Mouse (Mus musculus): ENCODE data around the gene Emp1. TPM values are rescaled to one million over a fixed set of nuclear protein-coding genes. Genes with fewer than 3 reads are reported as not detected.

Emp1 gene
- polyA plus RNA-seq, 1 experiment, result 222 TPM

DNA sequence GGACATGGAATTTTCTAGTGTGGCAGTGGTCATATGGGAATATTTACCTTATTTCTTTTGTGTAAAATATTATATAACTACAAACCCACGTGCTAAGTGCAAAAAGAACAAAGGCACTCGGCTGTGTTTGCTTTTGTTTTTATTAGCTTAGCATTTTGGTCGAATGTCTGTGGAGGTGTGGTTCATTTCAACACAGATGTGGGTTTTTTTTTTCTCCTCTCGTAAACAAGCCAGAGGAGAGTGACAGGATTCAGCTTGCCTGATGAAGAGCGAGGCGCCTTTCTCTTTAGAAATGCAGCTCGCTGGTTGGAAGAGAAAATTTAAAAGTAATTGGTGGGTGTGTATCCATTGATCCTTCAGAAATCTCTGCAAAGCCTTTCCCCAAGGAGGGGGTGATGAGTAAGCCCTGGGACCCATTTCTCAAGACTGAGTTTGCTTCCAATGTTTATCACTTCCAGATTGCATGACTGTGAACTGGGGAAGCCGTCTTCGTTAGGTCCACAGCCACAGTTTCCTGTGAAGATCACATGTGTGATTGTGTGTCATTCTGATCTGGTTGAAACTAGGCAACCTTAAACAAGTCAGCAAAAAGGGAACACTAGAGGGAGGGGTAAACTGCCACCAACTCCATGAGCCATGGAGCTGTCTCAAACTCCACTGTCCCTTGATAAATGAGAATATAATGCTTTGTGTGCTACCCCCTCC is 1.8 kb downstream of the Emp1 start:
- Histone ChIP-seq H3K27me3 (ENCODE audit: control insufficient read depth, insufficient read depth, insufficient read length) (no peaks in the 10 kb centered on the region), H3K4me3 (ENCODE audit: insufficient read depth, poor library complexity, severe bottlenecking) (peak overlapping the region; percentile 59), H3K79me2 (ENCODE audit: control insufficient read depth, insufficient read depth) (peaks cover 65% of the 10 kb centered on the region), H3K36me3 (ENCODE audit: control insufficient read depth, insufficient read depth) (peaks cover 47% of the 10 kb centered on the region), H3ac (ENCODE audit: control insufficient read depth, insufficient read length, low read depth) (peak overlapping the region; percentile 65), H3K79me3 (ENCODE audit: low read depth) (peaks cover 63% of the 10 kb centered on the region)
- no peak for TF ChIP-seq CTCF (IDR thresholded peaks at IDR 0.05; ENCODE audit: control insufficient read depth, insufficient read depth, insufficient read length)
- no peak for TF ChIP-seq MYOG (IDR thresholded peaks at IDR 0.05; ENCODE audit: control insufficient read depth, extremely low read depth, insufficient read length)
- no peak for TF ChIP-seq USF1 (IDR thresholded peaks at IDR 0.05; ENCODE audit: low read depth)
- no peak for TF ChIP-seq FOSL1 (IDR thresholded peaks at IDR 0.05; ENCODE audit: insufficient read depth, low read length, poor library complexity, severe bottlenecking)
- no peak for TF ChIP-seq MAX (IDR thresholded peaks at IDR 0.05)
- TF ChIP-seq CEBPB (IDR thresholded peaks at IDR 0.05; ENCODE audit: low read depth), result no peak
- no peak for TF ChIP-seq MYOD1 (IDR thresholded peaks at IDR 0.05; ENCODE audit: control insufficient read depth, insufficient read length, low read depth)

DNA sequence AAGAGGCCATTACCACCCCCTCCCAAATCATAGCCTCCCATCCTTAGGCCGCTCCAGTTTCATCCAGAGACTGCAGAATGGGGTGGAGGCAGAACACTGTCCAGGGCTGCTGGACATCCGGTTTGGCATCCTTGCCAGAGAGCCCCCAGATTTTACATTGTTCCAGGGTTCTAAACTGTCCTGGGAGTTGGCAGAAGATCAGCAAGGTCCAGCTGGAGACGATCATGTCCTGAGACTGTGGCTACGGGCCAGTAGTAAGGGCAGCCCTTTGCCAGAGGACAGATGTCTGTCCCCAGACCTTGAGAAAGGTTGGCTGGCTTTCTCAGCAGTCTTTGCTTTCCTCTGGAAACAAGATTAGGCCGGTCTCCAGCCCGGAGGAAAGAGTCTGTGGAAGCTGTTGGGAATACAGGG is 2.6 kb downstream of the Emp1 start:
- Histone ChIP-seq H3K79me3 (ENCODE audit: low read depth) (peaks cover 70% of the 10 kb centered on the region), H3ac (ENCODE audit: control insufficient read depth, insufficient read length, low read depth) (peak overlapping the region; percentile 65), H3K36me3 (ENCODE audit: control insufficient read depth, insufficient read depth) (peaks cover 54% of the 10 kb centered on the region), H3K79me2 (ENCODE audit: control insufficient read depth, insufficient read depth) (peaks cover 72% of the 10 kb centered on the region), H3K4me3 (ENCODE audit: insufficient read depth, poor library complexity, severe bottlenecking) (peak overlapping the region; percentile 59), H3K27me3 (ENCODE audit: control insufficient read depth, insufficient read depth, insufficient read length) (no peaks in the 10 kb centered on the region)
- no peak for TF ChIP-seq MYOG (IDR thresholded peaks at IDR 0.05; ENCODE audit: control insufficient read depth, extremely low read depth, insufficient read length)
- no peak for TF ChIP-seq CTCF (IDR thresholded peaks at IDR 0.05; ENCODE audit: control insufficient read depth, insufficient read depth, insufficient read length)
- no peak for TF ChIP-seq MYOD1 (IDR thresholded peaks at IDR 0.05; ENCODE audit: control insufficient read depth, insufficient read length, low read depth)
- no peak for TF ChIP-seq CEBPB (IDR thresholded peaks at IDR 0.05; ENCODE audit: low read depth)
- no peak for TF ChIP-seq FOSL1 (IDR thresholded peaks at IDR 0.05; ENCODE audit: insufficient read depth, low read length, poor library complexity, severe bottlenecking)
- TF ChIP-seq USF1 (IDR thresholded peaks at IDR 0.05; ENCODE audit: low read depth), result no peak
- TF ChIP-seq MAX (IDR thresholded peaks at IDR 0.05), result no peak

DNA sequence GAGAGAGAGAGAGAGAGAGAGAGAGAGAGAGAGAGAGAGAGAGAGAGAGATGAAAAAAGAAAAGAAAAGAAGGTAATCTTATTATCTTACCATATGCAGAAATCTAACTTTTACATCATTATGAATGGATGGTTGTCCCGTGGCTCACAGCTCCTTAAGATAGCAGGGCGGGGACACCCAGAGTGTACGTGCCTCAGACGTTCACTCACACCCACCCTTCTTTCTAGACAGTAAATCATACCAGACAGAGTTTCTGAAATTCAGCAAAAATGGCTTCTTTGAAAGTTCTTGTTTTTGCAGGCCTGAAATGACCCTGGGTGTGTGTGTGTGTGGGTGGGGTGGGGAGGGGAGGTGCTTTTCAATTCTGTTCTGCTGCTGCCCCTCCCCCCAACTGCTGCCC is 3.3 kb downstream of the Emp1 start:
- H3K27me3 ChIP-seq (ENCODE audit: control insufficient read depth, insufficient read depth, insufficient read length), result no peaks in the 10 kb centered on the region
- no peak for TF ChIP-seq USF1 (IDR thresholded peaks at IDR 0.05; ENCODE audit: low read depth)
- no peak for TF ChIP-seq CEBPB (IDR thresholded peaks at IDR 0.05; ENCODE audit: low read depth)
- no peak for TF ChIP-seq MYOD1 (IDR thresholded peaks at IDR 0.05; ENCODE audit: control insufficient read depth, insufficient read length, low read depth)
- no peak for TF ChIP-seq MAX (IDR thresholded peaks at IDR 0.05)
- no peak for TF ChIP-seq FOSL1 (IDR thresholded peaks at IDR 0.05; ENCODE audit: insufficient read depth, low read length, poor library complexity, severe bottlenecking)
- TF ChIP-seq MYOG (IDR thresholded peaks at IDR 0.05; ENCODE audit: control insufficient read depth, extremely low read depth, insufficient read length), result no peak
- TF ChIP-seq CTCF (IDR thresholded peaks at IDR 0.05; ENCODE audit: control insufficient read depth, insufficient read depth, insufficient read length), result no peak
- H3K4me3 ChIP-seq (ENCODE audit: insufficient read depth, poor library complexity, severe bottlenecking), result peak overlapping the region; percentile 59
- peaks cover 77% of the 10 kb centered on the region for H3K79me3 ChIP-seq (ENCODE audit: low read depth)
- peaks cover 62% of the 10 kb centered on the region for H3K36me3 ChIP-seq (ENCODE audit: control insufficient read depth, insufficient read depth)
- H3ac ChIP-seq (ENCODE audit: control insufficient read depth, insufficient read length, low read depth), result peak overlapping the region; percentile 30
- H3K79me2 ChIP-seq (ENCODE audit: control insufficient read depth, insufficient read depth), result peaks cover 79% of the 10 kb centered on the region

DNA sequence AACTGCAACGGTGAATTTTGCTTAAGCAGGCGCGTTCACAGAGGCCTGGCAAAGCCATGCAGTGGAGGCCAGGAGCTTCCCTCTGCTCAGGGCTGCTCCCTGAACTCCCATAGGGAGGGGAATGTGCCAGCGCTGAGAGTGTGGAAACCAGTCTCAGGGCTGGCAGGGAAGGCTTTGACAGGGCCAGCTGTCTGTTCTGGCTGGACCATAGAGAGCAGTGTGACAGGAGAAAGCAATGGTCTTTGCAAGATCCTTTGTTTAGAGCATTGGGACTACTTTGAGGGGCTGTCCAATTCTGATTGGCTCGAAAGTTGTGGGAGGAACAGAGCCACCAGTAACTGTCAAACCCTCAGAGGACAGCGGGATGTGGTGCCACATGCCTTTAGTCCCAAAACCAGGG is 5.9 kb downstream of the Emp1 start:
- no peak for TF ChIP-seq CTCF (IDR thresholded peaks at IDR 0.05; ENCODE audit: control insufficient read depth, insufficient read depth, insufficient read length)
- TF ChIP-seq CEBPB (IDR thresholded peaks at IDR 0.05; ENCODE audit: low read depth), result no peak
- TF ChIP-seq USF1 (IDR thresholded peaks at IDR 0.05; ENCODE audit: low read depth), result no peak
- no peak for TF ChIP-seq MYOG (IDR thresholded peaks at IDR 0.05; ENCODE audit: control insufficient read depth, extremely low read depth, insufficient read length)
- no peak for TF ChIP-seq FOSL1 (IDR thresholded peaks at IDR 0.05; ENCODE audit: insufficient read depth, low read length, poor library complexity, severe bottlenecking)
- TF ChIP-seq MAX (IDR thresholded peaks at IDR 0.05), result no peak
- Histone ChIP-seq H3K4me3 (ENCODE audit: insufficient read depth, poor library complexity, severe bottlenecking) (no peak overlapping the region), H3K79me2 (ENCODE audit: control insufficient read depth, insufficient read depth) (peaks cover 100% of the 10 kb centered on the region)

DNA sequence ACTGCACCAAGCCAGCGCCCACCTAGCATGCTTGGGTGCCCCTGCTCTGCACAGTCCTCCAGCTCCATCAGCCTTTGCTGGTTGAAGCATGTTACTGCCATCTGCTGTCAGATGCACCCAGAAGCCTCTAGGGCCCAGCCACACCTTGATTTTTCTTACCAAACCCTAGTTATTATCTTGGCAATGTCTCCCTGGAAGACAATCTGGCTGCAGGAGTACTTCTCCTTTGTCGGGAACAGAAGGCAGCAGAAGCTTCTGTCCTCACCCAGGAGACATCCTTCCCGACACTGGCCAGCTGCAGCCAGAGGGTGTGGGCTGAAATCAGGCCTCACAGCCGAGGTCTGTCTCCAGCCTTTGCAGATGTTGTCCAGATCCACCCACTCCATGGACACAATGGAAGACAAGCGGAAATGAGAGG is 7.2 kb downstream of the Emp1 start:
- no peaks in the 10 kb centered on the region for H3K27me3 ChIP-seq (ENCODE audit: control insufficient read depth, insufficient read depth, insufficient read length)
- TF ChIP-seq USF1 (IDR thresholded peaks at IDR 0.05; ENCODE audit: low read depth) (no peak), CTCF (IDR thresholded peaks at IDR 0.05; ENCODE audit: control insufficient read depth, insufficient read depth, insufficient read length) (peak; percentile 27)

More for the DNA sequence above, 5.9 kb downstream of the Emp1 start:
- H3ac ChIP-seq (ENCODE audit: control insufficient read depth, insufficient read length, low read depth), result peak overlapping the region; percentile 47
- H3K36me3 ChIP-seq (ENCODE audit: control insufficient read depth, insufficient read depth), result peaks cover 87% of the 10 kb centered on the region
- H3K27me3 ChIP-seq (ENCODE audit: control insufficient read depth, insufficient read depth, insufficient read length), result no peaks in the 10 kb centered on the region
- H3K79me3 ChIP-seq (ENCODE audit: low read depth), result peaks cover 99% of the 10 kb centered on the region

DNA sequence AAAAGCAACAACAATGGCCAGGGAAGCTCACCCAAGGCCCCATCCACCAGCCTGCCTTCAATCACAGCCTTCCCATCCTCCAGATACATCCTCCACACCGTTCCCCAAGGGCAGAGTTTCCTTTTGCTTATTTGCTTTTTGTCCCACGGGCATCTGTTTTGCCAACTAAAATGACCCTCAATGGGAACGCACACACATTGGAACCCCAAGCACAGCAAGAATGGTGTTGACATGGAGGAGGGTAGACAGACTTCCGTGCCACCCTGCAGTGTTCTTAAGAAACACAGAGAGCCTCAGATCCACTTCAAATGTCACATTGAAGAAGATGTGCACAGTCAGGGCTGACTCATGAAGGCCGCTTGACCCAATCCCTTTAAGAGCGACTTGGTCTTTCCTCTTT is 8.6 kb downstream of the Emp1 start:
- Histone ChIP-seq H3K4me3 (ENCODE audit: insufficient read depth, poor library complexity, severe bottlenecking) (no peak overlapping the region), H3K79me3 (ENCODE audit: low read depth) (peaks cover 99% of the 10 kb centered on the region), H3K36me3 (ENCODE audit: control insufficient read depth, insufficient read depth) (peaks cover 95% of the 10 kb centered on the region), H3K27me3 (ENCODE audit: control insufficient read depth, insufficient read depth, insufficient read length) (no peaks in the 10 kb centered on the region), H3ac (ENCODE audit: control insufficient read depth, insufficient read length, low read depth) (no peak overlapping the region), H3K79me2 (ENCODE audit: control insufficient read depth, insufficient read depth) (peaks cover 100% of the 10 kb centered on the region)
- no peak for TF ChIP-seq CTCF (IDR thresholded peaks at IDR 0.05; ENCODE audit: control insufficient read depth, insufficient read depth, insufficient read length)

More for the DNA sequence above, 7.2 kb downstream of the Emp1 start:
- peaks cover 99% of the 10 kb centered on the region for H3K79me3 ChIP-seq (ENCODE audit: low read depth)
- H3K36me3 ChIP-seq (ENCODE audit: control insufficient read depth, insufficient read depth), result peaks cover 95% of the 10 kb centered on the region
- H3K79me2 ChIP-seq (ENCODE audit: control insufficient read depth, insufficient read depth), result peaks cover 100% of the 10 kb centered on the region
- no peak overlapping the region for H3K4me3 ChIP-seq (ENCODE audit: insufficient read depth, poor library complexity, severe bottlenecking)
- no peak overlapping the region for H3ac ChIP-seq (ENCODE audit: control insufficient read depth, insufficient read length, low read depth)

Measured in C2C12 (cell line).